Mouse (Mus musculus) intestine, embryonic 15.5 days (tissue): ENCODE data around the gene Nom1. TPM values are rescaled to one million over a fixed set of nuclear protein-coding genes. Genes with fewer than 3 reads are reported as not detected.
"Not testable (repeated sequence)": the region's sequence is repeated elsewhere in the genome, so short reads cannot be mapped to it uniquely, and the experiment has no call there.

Experiments
- ATAC-seq: fragments of 200-750 bp; cut with Nextera tagmentation; 2 replicates; pipeline ENCODE4 v1.8.0; 2017; ENCODE audit warnings: moderate TSS enrichment, moderate library complexity
- H3K27ac ChIP-seq: fragments of 300-500 bp; sonication (generic); 2 replicates; pipeline ENCODE4 v1.5.1; 2015; ENCODE audit warnings: mild to moderate bottlenecking, inconsistent platforms
- H3K27me3 ChIP-seq: fragments of 300-500 bp; sonication (generic); replicated peaks from 2 replicates; pipeline ENCODE4 v1.6.1; 2015; ENCODE audit warnings: inconsistent platforms
- H3K36me3 ChIP-seq: fragments of 300-500 bp; sonication (generic); 2 replicates; pipeline ENCODE4 v1.6.1; 2015; ENCODE audit warnings: inconsistent platforms
- H3K4me1 ChIP-seq: fragments of 300-500 bp; sonication (generic); replicated peaks from 2 replicates; pipeline ENCODE4 v1.6.1; 2015; ENCODE audit warnings: inconsistent platforms
- H3K4me2 ChIP-seq: fragments of 300-500 bp; sonication (generic); replicated peaks from 2 replicates; pipeline ENCODE4 v1.6.1; 2015; ENCODE audit warnings: mild to moderate bottlenecking, inconsistent platforms
- H3K4me3 ChIP-seq: fragments of 300-500 bp; sonication (generic); replicated peaks from 2 replicates; pipeline ENCODE4 v1.5.1; 2015; ENCODE audit warnings: inconsistent platforms
- H3K9ac ChIP-seq: fragments of 300-500 bp; sonication (generic); 2 replicates; pipeline ENCODE4 v1.6.1; 2015; ENCODE audit warnings: inconsistent platforms
- H3K9me3 ChIP-seq: fragments of 300-500 bp; sonication (generic); 2 replicates; pipeline ENCODE4 v1.6.1; 2016; ENCODE audit warnings: inconsistent platforms
- WGBS: fragments of 180-500 bp; shearing (Covaris S2); methylation state at CpG from one replicate; pipeline ENCODE4 v1.1.7; 2015; 5-methylcytosine and 5-hydroxymethylcytosine counted together
- polyA plus RNA-seq: library from polyadenylated mRNA; unstranded; fragments of >200 nt; fragmentation: Nextera tagmentation; extraction: Ambion mirVana; gene quantifications from 2 replicates; pipeline ENCODE4 v1.2.1, GENCODE M21; 2015

Gene Nom1
- polyA plus RNA-seq, result 28.0 and 31.0 TPM in 2 replicates

- WGBS, result 3% methylated on average over 29 of the region's 29 CpGs
- H3K27me3 ChIP-seq, result no peaks in the 10 kb centered on the region
Measured at GRCm38 (mm10) chr5:29434228-29434871, at the start of gene Nom1. Gene Nom1 (plus strand): TSS chr5:29434664.

GRCm38 (mm10) chr5:29387591-29387990, 46.9 kb upstream of the Nom1 start:
- no peaks in the 10 kb centered on the region for H3K9me3 ChIP-seq
- ATAC-seq, result no peak
- no peaks in the 10 kb centered on the region for H3K27me3 ChIP-seq
- peak overlapping the region; percentile 44; the same call in 1 of the 2 replicates for H3K27ac ChIP-seq
- H3K9ac ChIP-seq, result no peak overlapping the region
- WGBS, result 40% methylated on average over 1 of the region's 1 CpGs
- H3K4me1 ChIP-seq, result 0 out of 2 replicates have a peak, but pooled peaks cover 9% of the 10 kb centered on the region
- no peak overlapping the region for H3K4me2 ChIP-seq
- H3K4me3 ChIP-seq, result no peak overlapping the region
- no peaks in the 10 kb centered on the region for H3K36me3 ChIP-seq

More at GRCm38 (mm10) chr5:29434228-29434871, at the start of gene Nom1:
- Histone ChIP-seq H3K4me1 (peaks cover 12% of the 10 kb centered on the region), H3K27ac (peak within 1 kb of the TSS; percentile 81), H3K9me3 (no peaks in the 10 kb centered on the region), H3K9ac (peak within 1 kb of the TSS; percentile 68), H3K4me3 (peak within 1 kb of the TSS; percentile 87), H3K4me2 (peak within 1 kb of the TSS; percentile 68), H3K36me3 (0 out of 2 replicates have a peak, but pooled peaks cover 7% of the 10 kb centered on the region)
- peak; percentile 97 for ATAC-seq

- H3K4me3 ChIP-seq, result no peak overlapping the region
- H3K4me2 ChIP-seq, result no peak overlapping the region
- no peak overlapping the region for H3K9ac ChIP-seq
- H3K27ac ChIP-seq, result peak overlapping the region; percentile 33; the same call in 1 of the 2 replicates
- no peaks in the 10 kb centered on the region for H3K36me3 ChIP-seq
- WGBS, result 31% methylated on average over 7 of the region's 7 CpGs
- no peaks in the 10 kb centered on the region for H3K27me3 ChIP-seq
- 0 out of 2 replicates have a peak, but pooled peaks cover 9% of the 10 kb centered on the region for H3K4me1 ChIP-seq
- peak; percentile 78 for ATAC-seq
- no peaks in the 10 kb centered on the region for H3K9me3 ChIP-seq
Measured at GRCm38 (mm10) chr5:29388181-29388943, 46.1 kb upstream of the Nom1 start.

- Histone ChIP-seq H3K9me3 (no peaks in the 10 kb centered on the region), H3K9ac (no peak overlapping the region), H3K4me3 (no peak overlapping the region), H3K36me3 (no peaks in the 10 kb centered on the region), H3K27me3 (no peaks in the 10 kb centered on the region), H3K27ac (peak overlapping the region; percentile 33; the same call in 1 of the 2 replicates), H3K4me1 (0 out of 2 replicates have a peak, but pooled peaks cover 9% of the 10 kb centered on the region), H3K4me2 (no peak overlapping the region)
- WGBS, result 18% methylated on average over 15 of the region's 15 CpGs
- ATAC-seq, result peak; percentile 74
Measured at GRCm38 (mm10) chr5:29388944-29389765, 45.3 kb upstream of the Nom1 start.

- Histone ChIP-seq H3K36me3 (no peaks in the 10 kb centered on the region), H3K9ac (no peak overlapping the region), H3K9me3 (no peaks in the 10 kb centered on the region), H3K27ac (no peak overlapping the region), H3K27me3 (no peaks in the 10 kb centered on the region), H3K4me1 (no peaks in the 10 kb centered on the region), H3K4me3 (no peak overlapping the region), H3K4me2 (no peak overlapping the region)
- no peak for ATAC-seq
- 65% methylated on average over 4 of the region's 4 CpGs for whole genome bisulfite sequencing
Measured at GRCm38 (mm10) chr5:29398427-29398826, 36.0 kb upstream of the Nom1 start.

- no peaks in the 10 kb centered on the region for H3K4me1 ChIP-seq
- H3K9ac ChIP-seq, result no peak overlapping the region
- no peaks in the 10 kb centered on the region for H3K27me3 ChIP-seq
- H3K9me3 ChIP-seq, result no peaks in the 10 kb centered on the region
- no peak overlapping the region for H3K4me3 ChIP-seq
- peak; percentile 51; the same call in 1 of the 2 replicates for ATAC-seq
- H3K27ac ChIP-seq, result no peak overlapping the region
- no peak overlapping the region for H3K4me2 ChIP-seq
- H3K36me3 ChIP-seq, result no peaks in the 10 kb centered on the region
Measured at GRCm38 (mm10) chr5:29410854-29411253, 23.6 kb upstream of the Nom1 start.

GRCm38 (mm10) chr5:29413041-29413440, 21.4 kb upstream of the Nom1 start:
- Histone ChIP-seq H3K27ac (no peak overlapping the region), H3K4me1 (no peaks in the 10 kb centered on the region), H3K9me3 (no peaks in the 10 kb centered on the region), H3K36me3 (no peaks in the 10 kb centered on the region), H3K4me2 (no peak overlapping the region), H3K4me3 (no peak overlapping the region), H3K9ac (no peak overlapping the region), H3K27me3 (no peaks in the 10 kb centered on the region)
- ATAC-seq, result no peak
- 83% methylated on average over 3 of the region's 3 CpGs for WGBS

- H3K9ac ChIP-seq, result not testable (repeated sequence)
- WGBS, result 57% methylated on average over 3 of the region's 3 CpGs
- ATAC-seq, result peak; percentile 83
Measured at GRCm38 (mm10) chr5:29423330-29423729, 11.1 kb upstream of the Nom1 start.

GRCm38 (mm10) chr5:29434872-29435358, 451 bp downstream of the Nom1 start:
- Histone ChIP-seq H3K36me3 (peaks cover 8% of the 10 kb centered on the region; the same call in 1 of the 2 replicates), H3K9me3 (no peaks in the 10 kb centered on the region), H3K4me2 (peak overlapping the region; percentile 68), H3K27me3 (no peaks in the 10 kb centered on the region), H3K4me1 (peaks cover 12% of the 10 kb centered on the region), H3K27ac (peak overlapping the region; percentile 81), H3K4me3 (peak overlapping the region; percentile 87), H3K9ac (peak overlapping the region; percentile 68)
- ATAC-seq, result peak; percentile 81
- under 1% methylated on average over 48 of the region's 48 CpGs for WGBS

More at GRCm38 (mm10) chr5:29423330-29423729, 11.1 kb upstream of the Nom1 start:
- not testable (repeated sequence) for H3K36me3 ChIP-seq, H3K4me2 ChIP-seq, H3K9me3 ChIP-seq, H3K27me3 ChIP-seq, H3K4me3 ChIP-seq, H3K27ac ChIP-seq, H3K4me1 ChIP-seq

- H3K4me1 ChIP-seq, result peaks cover 12% of the 10 kb centered on the region
- no peaks in the 10 kb centered on the region for H3K9me3 ChIP-seq
- peak overlapping the region; percentile 68 for H3K9ac ChIP-seq
- ATAC-seq, result no peak
- H3K4me3 ChIP-seq, result peak overlapping the region; percentile 87
- peaks cover 10% of the 10 kb centered on the region; the same call in 1 of the 2 replicates for H3K36me3 ChIP-seq
- WGBS, result 30% methylated on average over 8 of the region's 8 CpGs
- H3K4me2 ChIP-seq, result peak overlapping the region; percentile 68
- no peaks in the 10 kb centered on the region for H3K27me3 ChIP-seq
- H3K27ac ChIP-seq, result no peak overlapping the region
Measured at GRCm38 (mm10) chr5:29435491-29435890, 1.0 kb downstream of the Nom1 start.

- not testable (repeated sequence) for H3K27ac ChIP-seq, H3K9ac ChIP-seq, H3K27me3 ChIP-seq, H3K4me3 ChIP-seq, ATAC-seq, H3K9me3 ChIP-seq
- peaks cover 19% of the 10 kb centered on the region for H3K36me3 ChIP-seq
- peak overlapping the region; percentile 68 for H3K4me2 ChIP-seq
- 84% methylated on average over 6 of the region's 6 CpGs for whole genome bisulfite sequencing
- peaks cover 12% of the 10 kb centered on the region for H3K4me1 ChIP-seq
Measured at GRCm38 (mm10) chr5:29436728-29437127, 2.3 kb downstream of the Nom1 start.

GRCm38 (mm10) chr5:29445275-29445674, 10.8 kb downstream of the Nom1 start:
- 96% methylated on average over 2 of the region's 2 CpGs for WGBS
- no peak for ATAC-seq

More at GRCm38 (mm10) chr5:29445275-29445674, 10.8 kb downstream of the Nom1 start:
- no peaks in the 10 kb centered on the region for H3K9me3 ChIP-seq
- peaks cover 67% of the 10 kb centered on the region for H3K36me3 ChIP-seq
- no peak overlapping the region for H3K4me2 ChIP-seq
- H3K27me3 ChIP-seq, result no peaks in the 10 kb centered on the region
- no peak overlapping the region for H3K27ac ChIP-seq
- H3K4me1 ChIP-seq, result no peaks in the 10 kb centered on the region
- no peak overlapping the region for H3K4me3 ChIP-seq
- H3K9ac ChIP-seq, result no peak overlapping the region
